Mouse (Mus musculus): ENCODE data around the gene Mlst8.

DNA sequence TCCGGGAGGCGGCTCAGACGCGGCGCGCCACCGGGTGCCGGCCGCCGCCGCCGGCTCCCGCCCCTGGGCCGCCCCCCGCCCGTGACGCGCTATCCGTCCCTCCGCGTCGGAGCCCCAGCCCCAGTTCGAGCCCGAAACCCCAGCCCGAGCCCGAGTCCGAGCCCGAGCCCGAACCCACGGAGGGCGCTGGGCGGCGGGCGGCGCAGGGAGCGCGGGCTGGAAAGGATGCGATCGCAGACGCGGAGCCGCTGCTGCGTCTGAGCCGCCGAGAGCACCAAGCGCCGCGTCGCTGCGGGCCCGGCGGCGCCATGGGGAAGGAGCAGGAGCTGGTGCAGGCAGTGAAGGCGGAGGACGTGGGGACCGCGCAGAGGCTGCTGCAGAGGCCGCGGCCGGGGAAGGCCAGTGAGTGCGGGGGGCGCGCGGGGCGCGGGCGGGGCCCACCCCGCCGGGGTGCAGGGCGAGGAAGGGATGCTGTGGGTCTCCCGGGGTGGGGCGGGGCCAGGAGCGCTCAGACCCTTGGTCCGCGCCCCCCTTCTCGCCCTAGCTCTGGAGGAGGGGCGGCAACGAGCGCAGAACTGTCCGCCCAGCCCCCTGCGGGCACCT, 9.9 kb upstream of the Mlst8 start:
- no peak for TF ChIP-seq POLR2A (IDR thresholded peaks at IDR 0.05; ENCODE audit: low read depth, low read length)
- TF ChIP-seq CTCF (IDR thresholded peaks at IDR 0.05; ENCODE audit: borderline replicate concordance, insufficient read depth, low read length) = no peak

Measured in embryonic fibroblast, embryonic 13.5 days (primary cell).